Comparison of ENCODE assay signal across 9 mouse cellular contexts in the genomic region with DNA sequence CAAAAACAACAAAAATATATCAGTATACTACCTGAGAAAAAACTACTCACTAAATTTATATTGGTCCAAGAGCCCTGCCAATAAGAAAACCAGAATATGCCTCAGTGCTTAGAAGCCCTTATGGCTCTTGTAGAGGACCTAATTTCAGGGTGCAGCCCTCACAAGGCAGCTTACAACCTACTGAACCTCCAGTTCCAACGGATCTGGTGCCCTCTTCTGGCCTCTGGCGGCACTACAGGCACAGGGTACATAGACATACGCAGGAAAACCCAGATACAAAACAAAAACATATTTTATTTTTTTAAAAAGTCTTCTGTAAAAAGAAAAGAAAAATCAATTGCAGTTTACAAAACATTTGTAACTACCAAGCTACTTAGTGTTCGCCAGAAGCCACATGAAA.
DNase-seq lines count a peak whose midpoint lies in the region; ATAC-seq lines count a peak whose summit lies in the region.
"Had no signal": no experiment of that assay in that cellular context is flagged by ENCODE, and none has a peak within 500 bp of the region (broad histone marks: within the 10 kb centered on the region; RNA-seq: fewer than 3 reads in every experiment).

No protein-coding gene starts in this region.

- H3K4me1 ChIP-seq in kidney, embryonic 15.5 days, result peaks cover 3% of the 10 kb centered on the region; the same call in 1 of the 2 replicates
- H3K4me1 ChIP-seq: neural tube, embryonic 13.5 days had no signal

- H3K27me3 ChIP-seq in kidney, embryonic 15.5 days, result no peaks in the 10 kb centered on the region
- H3K27me3 ChIP-seq: neural tube, embryonic 13.5 days had no signal

- peak; percentile 48 for DNase-seq in kidney, adult 18-20 months
- DNase-seq in CD4-positive, CD25-positive, alpha-beta regulatory T cell, adult 2 months (ENCODE audit: low read depth, low spot score), result peak; percentile 74
- peak; percentile 53 for DNase-seq in MN1 (ENCODE audit: low spot score)
- DNase-seq in embryo, embryonic 11.5 days (ENCODE audit: low read depth, low spot score), result peak; percentile 9
- DNase-seq in left cerebral cortex, postnatal 4 days, result peak; percentile 29
- peak; percentile 54 for DNase-seq in right cerebral cortex, postnatal 4 days

- ATAC-seq in kidney, embryonic 15.5 days (replicated peaks; ENCODE audit: low FRiP score), result no peak
- no peak for ATAC-seq in frontal cortex, adult (ENCODE audit: low TSS enrichment)

- no peaks in the 10 kb centered on the region for H3K36me3 ChIP-seq in kidney, embryonic 15.5 days
- H3K36me3 ChIP-seq: neural tube, embryonic 13.5 days had no signal

- no peaks in the 10 kb centered on the region for H3K9me3 ChIP-seq in kidney, embryonic 15.5 days (replicated peaks)
- H3K9me3 ChIP-seq: neural tube, embryonic 13.5 days had no signal

- H3K9ac ChIP-seq in kidney, embryonic 15.5 days, result no peak overlapping the region
- H3K9ac ChIP-seq: neural tube, embryonic 13.5 days had no signal

- H3K4me2 ChIP-seq in kidney, embryonic 15.5 days, result no peak overlapping the region
- H3K4me2 ChIP-seq: neural tube, embryonic 13.5 days had no signal

- no peak overlapping the region for H3K4me3 ChIP-seq in kidney, embryonic 15.5 days (replicated peaks)
- H3K4me3 ChIP-seq: neural tube, embryonic 13.5 days had no signal

- no peak overlapping the region for H3K27ac ChIP-seq in kidney, embryonic 15.5 days
- H3K27ac ChIP-seq: neural tube, embryonic 13.5 days had no signal

- intact Hi-C loops in left cerebral cortex, postnatal 4 days (cut with DNase I), result no loop called here

- 34% methylated on average over 4 of the region's 4 CpGs for WGBS in kidney, embryonic 15.5 days

Comparison
In these comparisons a context has a peak if more than half of its experiments do, and no peak if none do; other contexts are left out.
1. DNase-seq: peak in every context shown above with its lines; median percentile 74 in CD4-positive, CD25-positive, alpha-beta regulatory T cell, adult 2 months; 54 in right cerebral cortex, postnatal 4 days; 53 in MN1; 48 in kidney, adult 18-20 months; 29 in left cerebral cortex, postnatal 4 days; 9 in embryo, embryonic 11.5 days.